Mouse (Mus musculus) mature B cell (primary cell): ENCODE data around the gene Snapc3.

Experiments used
- in situ Hi-C: fragments of 300-500 bp; cut with MboI; formaldehyde crosslinking; loops from 2 replicates; pipeline ENCODE4 v1.14.3; 2019

Snapc3 gene

GRCm38 (mm10) chr4:83417160-83417819, at the start of gene Snapc3:
Snapc3 (plus strand) TSS chr4:83417724.
- in situ Hi-C loops, result no loop called here

- in situ Hi-C loops, result no loop called here
Observed at GRCm38 (mm10) chr4:83373381-83373780, 44.1 kb upstream of the Snapc3 start.

GRCm38 (mm10) chr4:83375650-83376049, 41.9 kb upstream of the Snapc3 start:
- in situ Hi-C loops, result no loop called here

- in situ Hi-C loops, result no loop called here
Observed at GRCm38 (mm10) chr4:83376461-83377015, 41.0 kb upstream of the Snapc3 start.

- in situ Hi-C loops, result no loop called here
Observed at GRCm38 (mm10) chr4:83379036-83379435, 38.5 kb upstream of the Snapc3 start.

GRCm38 (mm10) chr4:83379746-83380145, 37.8 kb upstream of the Snapc3 start:
- in situ Hi-C loops, result no loop called here

GRCm38 (mm10) chr4:83380266-83380665, 37.3 kb upstream of the Snapc3 start:
- in situ Hi-C loops, result no loop called here

- in situ Hi-C loops, result no loop called here
Observed at GRCm38 (mm10) chr4:83383899-83384490, 33.5 kb upstream of the Snapc3 start.

GRCm38 (mm10) chr4:83385091-83385490, 32.4 kb upstream of the Snapc3 start:
- in situ Hi-C loops, result no loop called here

GRCm38 (mm10) chr4:83390551-83390950, 27.0 kb upstream of the Snapc3 start:
- in situ Hi-C loops, result no loop called here

- in situ Hi-C loops, result no loop called here
Observed at GRCm38 (mm10) chr4:83391956-83392355, 25.6 kb upstream of the Snapc3 start.

- in situ Hi-C loops, result no loop called here
Observed at GRCm38 (mm10) chr4:83393733-83394132, 23.8 kb upstream of the Snapc3 start.

- in situ Hi-C loops, result no loop called here
Observed at GRCm38 (mm10) chr4:83396346-83396745, 21.2 kb upstream of the Snapc3 start.

- in situ Hi-C loops, result no loop called here
Observed at GRCm38 (mm10) chr4:83396996-83397770, 20.3 kb upstream of the Snapc3 start.

GRCm38 (mm10) chr4:83398527-83398926, 19.0 kb upstream of the Snapc3 start:
- in situ Hi-C loops, result no loop called here

GRCm38 (mm10) chr4:83400691-83401595, 16.6 kb upstream of the Snapc3 start:
- in situ Hi-C loops, result no loop called here

- in situ Hi-C loops, result no loop called here
Observed at GRCm38 (mm10) chr4:83401712-83402111, 15.8 kb upstream of the Snapc3 start.

GRCm38 (mm10) chr4:83407688-83408087, 9.8 kb upstream of the Snapc3 start:
- in situ Hi-C loops, result no loop called here

- in situ Hi-C loops, result no loop called here
Observed at GRCm38 (mm10) chr4:83409867-83410505, 7.5 kb upstream of the Snapc3 start.

- in situ Hi-C loops, result no loop called here
Observed at GRCm38 (mm10) chr4:83412060-83412459, 5.5 kb upstream of the Snapc3 start.

GRCm38 (mm10) chr4:83414241-83414824, 3.2 kb upstream of the Snapc3 start:
- in situ Hi-C loops, result no loop called here
